Mouse (Mus musculus): ENCODE measurements around the gene Clec4a4. TPM values are rescaled to one million over a fixed set of nuclear protein-coding genes. Genes with fewer than 3 reads are reported as not detected.
"Not testable (repeated sequence)": the region's sequence is repeated elsewhere in the genome, so short reads cannot be mapped to it uniquely, and the experiment has no call there.

Gene Clec4a4
- not detected in 2 replicates for polyA plus RNA-seq (2014; fragmentation: Nextera tagmentation; extraction: Ambion mirVana)

DNA sequence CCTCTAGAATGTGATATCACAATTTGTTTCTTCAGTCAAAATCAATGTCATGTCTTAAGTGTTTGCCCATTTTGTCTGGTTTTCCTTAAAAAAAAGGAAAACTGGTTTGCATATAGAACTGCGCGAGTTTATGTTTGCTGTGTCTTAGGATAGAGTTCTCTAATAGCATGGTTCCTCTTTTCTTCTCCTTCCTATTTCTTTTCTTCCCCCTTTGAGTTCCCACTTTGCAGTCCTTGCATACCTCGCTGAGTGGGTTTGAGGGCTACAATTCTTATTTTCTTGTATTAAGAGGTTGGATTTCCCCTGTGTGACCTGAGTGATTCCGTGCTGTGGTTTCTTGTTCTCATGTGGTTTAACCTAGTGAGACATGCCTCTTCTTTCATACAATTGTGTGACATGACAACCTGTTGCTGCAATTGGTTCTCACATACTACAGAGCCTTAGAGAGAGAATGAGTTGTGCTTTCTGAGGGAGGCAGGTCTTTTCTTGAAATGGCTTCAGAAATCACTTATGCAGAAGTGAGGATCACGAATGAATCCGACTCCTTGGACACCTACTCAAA is at the start of gene Clec4a4:
Clec4a4 (plus strand) TSS at position 492 of the 562 bp plus-strand sequence.
- WGBS: 86% methylated on average over 6 of the region's 6 CpGs
- Histone ChIP-seq H3K4me2 (replicated peaks; ENCODE audit: low read depth, low read length) (no peak within 1 kb of the TSS), H3K4me3 (ENCODE audit: low read depth, low read length) (no peak within 1 kb of the TSS), H3K4me1 (replicated peaks; ENCODE audit: control insufficient read depth, insufficient read depth, low read length) (no peaks in the 10 kb centered on the region), H3K9me3 (ENCODE audit: control insufficient read depth, low read length) (no peaks in the 10 kb centered on the region), H3K27me3 (ENCODE audit: control insufficient read depth, insufficient read depth, low read length) (no peaks in the 10 kb centered on the region), H3K36me3 (ENCODE audit: control insufficient read depth, insufficient read depth, low read length) (no peaks in the 10 kb centered on the region), H3K9ac (ENCODE audit: low read depth, low read length) (no peak within 1 kb of the TSS), H3K27ac (ENCODE audit: low read depth, low read length) (no peak within 1 kb of the TSS)
- DNase-seq (ENCODE audit: low spot score) (no peak), ATAC-seq (ENCODE audit: low FRiP score) (no peak)

DNA sequence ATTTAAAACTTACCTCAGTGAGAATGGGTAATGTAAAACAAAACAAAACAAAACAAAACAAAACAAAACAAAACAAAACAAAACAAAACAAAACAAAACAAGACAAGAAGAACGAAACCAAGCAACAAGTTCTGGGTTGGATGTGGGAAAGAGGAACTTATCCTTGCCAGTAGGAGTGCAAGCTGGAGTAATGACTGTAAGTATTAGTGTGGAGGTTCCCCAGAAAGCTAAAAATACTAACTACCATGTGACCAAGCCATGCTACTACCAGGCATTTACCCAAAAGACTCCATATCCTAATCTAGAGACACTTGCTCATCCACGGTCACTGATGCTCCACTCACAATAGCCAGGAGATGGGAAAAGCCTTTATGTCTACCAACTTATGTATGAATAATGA is 43.4 kb upstream of the Clec4a4 start:
- H3K27ac ChIP-seq (ENCODE audit: low read depth, low read length): no peak overlapping the region
- H3K9ac ChIP-seq (ENCODE audit: low read depth, low read length): no peak overlapping the region
- no peak for ATAC-seq (ENCODE audit: low FRiP score)
- no peak overlapping the region for H3K4me3 ChIP-seq (ENCODE audit: low read depth, low read length)
- no peaks in the 10 kb centered on the region for H3K27me3 ChIP-seq (ENCODE audit: control insufficient read depth, insufficient read depth, low read length)
- H3K36me3 ChIP-seq (ENCODE audit: control insufficient read depth, insufficient read depth, low read length): no peaks in the 10 kb centered on the region
- no peak for DNase-seq (ENCODE audit: low spot score)
- H3K9me3 ChIP-seq (ENCODE audit: control insufficient read depth, low read length): no peaks in the 10 kb centered on the region
- 89% methylated on average over 2 of the region's 2 CpGs for WGBS
- H3K4me2 ChIP-seq (replicated peaks; ENCODE audit: low read depth, low read length): no peak overlapping the region
- H3K4me1 ChIP-seq (replicated peaks; ENCODE audit: control insufficient read depth, insufficient read depth, low read length): no peaks in the 10 kb centered on the region

DNA sequence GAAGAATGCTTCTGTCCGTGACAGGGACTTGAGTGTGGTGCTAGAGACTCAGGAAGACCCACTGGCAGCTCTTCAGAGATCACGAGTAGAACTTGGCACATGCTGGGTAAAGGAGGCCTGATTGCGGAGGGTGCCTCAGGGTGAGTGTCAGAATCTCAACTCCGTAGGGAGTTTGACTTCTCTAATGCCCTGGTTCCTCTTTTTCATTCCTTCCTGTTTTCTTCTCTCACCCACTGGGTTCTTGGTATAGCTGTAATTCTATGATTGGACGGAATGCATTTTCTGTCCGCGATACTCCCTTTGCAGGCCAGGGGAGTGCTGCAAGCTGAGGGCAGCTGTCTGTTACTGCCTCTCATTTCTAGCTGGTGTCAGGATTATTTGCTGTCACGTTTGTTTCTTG is 37.8 kb upstream of the Clec4a4 start, which contains the start of gene Clec4a3:
Clec4a3 (plus strand) TSS at position 115 of the 400 bp plus-strand sequence.
- DNase-seq (ENCODE audit: low spot score) (no peak), ATAC-seq (ENCODE audit: low FRiP score) (no peak)
- Histone ChIP-seq H3K9me3 (ENCODE audit: control insufficient read depth, low read length) (no peaks in the 10 kb centered on the region), H3K36me3 (ENCODE audit: control insufficient read depth, insufficient read depth, low read length) (no peaks in the 10 kb centered on the region), H3K27me3 (ENCODE audit: control insufficient read depth, insufficient read depth, low read length) (no peaks in the 10 kb centered on the region), H3K27ac (ENCODE audit: low read depth, low read length) (no peak within 1 kb of the TSS), H3K9ac (ENCODE audit: low read depth, low read length) (no peak within 1 kb of the TSS), H3K4me1 (replicated peaks; ENCODE audit: control insufficient read depth, insufficient read depth, low read length) (no peaks in the 10 kb centered on the region), H3K4me3 (ENCODE audit: low read depth, low read length) (no peak within 1 kb of the TSS), H3K4me2 (replicated peaks; ENCODE audit: low read depth, low read length) (no peak within 1 kb of the TSS)
- WGBS: 89% methylated on average over 8 of the region's 8 CpGs

DNA sequence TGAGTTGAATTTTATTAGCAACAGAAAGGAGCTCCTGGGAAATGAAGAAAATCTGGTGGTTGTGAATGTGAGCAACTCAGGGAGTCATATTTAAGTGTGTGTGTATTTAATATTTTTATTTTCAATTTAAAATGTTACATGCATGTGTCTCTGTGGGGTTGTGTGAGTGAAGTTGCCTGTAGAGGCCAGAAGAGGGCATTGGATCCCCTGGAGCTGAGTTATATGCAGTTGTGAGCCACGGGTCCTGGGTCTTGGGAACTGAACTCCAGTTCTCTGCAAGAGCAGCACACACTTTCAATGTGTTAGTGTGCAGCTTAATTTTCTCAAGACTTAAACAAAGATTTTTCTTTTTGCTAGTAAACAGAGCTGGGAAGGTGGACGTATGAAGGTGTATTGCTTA is 25.6 kb upstream of the Clec4a4 start:
- 82% methylated on average over 2 of the region's 2 CpGs for WGBS
- no peak for DNase-seq (ENCODE audit: low spot score)
- H3K4me1 ChIP-seq (replicated peaks; ENCODE audit: control insufficient read depth, insufficient read depth, low read length): no peaks in the 10 kb centered on the region
- H3K27ac ChIP-seq (ENCODE audit: low read depth, low read length): no peak overlapping the region
- no peaks in the 10 kb centered on the region for H3K36me3 ChIP-seq (ENCODE audit: control insufficient read depth, insufficient read depth, low read length)
- no peaks in the 10 kb centered on the region for H3K27me3 ChIP-seq (ENCODE audit: control insufficient read depth, insufficient read depth, low read length)
- no peak overlapping the region for H3K4me3 ChIP-seq (ENCODE audit: low read depth, low read length)
- H3K9me3 ChIP-seq (ENCODE audit: control insufficient read depth, low read length): no peaks in the 10 kb centered on the region
- no peak for ATAC-seq (ENCODE audit: low FRiP score)
- no peak overlapping the region for H3K9ac ChIP-seq (ENCODE audit: low read depth, low read length)
- H3K4me2 ChIP-seq (replicated peaks; ENCODE audit: low read depth, low read length): no peak overlapping the region

DNA sequence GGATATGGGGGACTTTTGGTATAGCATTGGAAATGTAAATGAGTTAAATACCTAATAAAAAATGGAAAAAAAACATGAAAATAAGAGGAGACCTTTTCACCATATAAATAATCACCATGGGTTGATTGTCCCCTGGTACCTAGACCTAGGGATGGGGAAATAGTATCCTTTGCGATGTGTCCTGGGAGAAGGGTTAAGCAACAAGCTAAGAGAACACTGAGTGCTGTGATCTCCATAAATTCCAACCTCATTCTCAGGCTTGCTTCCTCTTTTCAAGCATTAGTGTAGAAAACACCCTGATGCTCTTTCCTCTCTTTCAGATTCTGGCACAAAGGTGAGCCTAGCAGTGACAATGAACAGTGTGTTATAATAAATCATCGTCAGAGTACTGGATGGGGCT is 21.1 kb upstream of the Clec4a4 start:
- ATAC-seq (ENCODE audit: low FRiP score) (no peak), DNase-seq (ENCODE audit: low spot score) (no peak)
- Histone ChIP-seq H3K27me3 (ENCODE audit: control insufficient read depth, insufficient read depth, low read length) (no peaks in the 10 kb centered on the region), H3K27ac (ENCODE audit: low read depth, low read length) (no peak overlapping the region), H3K4me1 (replicated peaks; ENCODE audit: control insufficient read depth, insufficient read depth, low read length) (no peaks in the 10 kb centered on the region), H3K9ac (ENCODE audit: low read depth, low read length) (no peak overlapping the region), H3K9me3 (ENCODE audit: control insufficient read depth, low read length) (no peaks in the 10 kb centered on the region), H3K4me2 (replicated peaks; ENCODE audit: low read depth, low read length) (no peak overlapping the region), H3K36me3 (ENCODE audit: control insufficient read depth, insufficient read depth, low read length) (no peaks in the 10 kb centered on the region), H3K4me3 (ENCODE audit: low read depth, low read length) (no peak overlapping the region)
- WGBS: 90% methylated on average over 2 of the region's 2 CpGs

DNA sequence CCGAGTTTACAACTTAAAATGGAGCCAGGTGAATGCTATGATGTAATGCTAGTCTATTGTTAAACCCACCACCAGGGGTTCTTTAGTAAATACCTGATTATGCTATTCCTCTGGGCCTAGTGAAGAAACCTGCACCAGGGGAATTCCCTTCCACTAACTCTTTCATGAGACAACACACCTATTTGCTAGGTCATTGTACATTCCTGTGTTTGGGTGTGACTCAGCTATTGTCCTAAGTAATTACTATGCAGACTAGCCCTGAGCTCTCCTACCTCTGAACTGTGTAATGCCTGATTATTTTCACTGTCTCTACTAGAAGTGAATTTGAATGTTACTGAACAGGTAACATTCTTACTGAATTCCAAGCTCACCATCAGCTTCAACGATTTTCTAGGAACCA is 14.5 kb downstream of the Clec4a4 start:
- H3K4me2 ChIP-seq (replicated peaks; ENCODE audit: low read depth, low read length); ATAC-seq (ENCODE audit: low FRiP score); H3K9me3 ChIP-seq (ENCODE audit: control insufficient read depth, low read length); H3K36me3 ChIP-seq (ENCODE audit: control insufficient read depth, insufficient read depth, low read length); DNase-seq (ENCODE audit: low spot score); H3K4me1 ChIP-seq (replicated peaks; ENCODE audit: control insufficient read depth, insufficient read depth, low read length); H3K4me3 ChIP-seq (ENCODE audit: low read depth, low read length); H3K27me3 ChIP-seq (ENCODE audit: control insufficient read depth, insufficient read depth, low read length); H3K9ac ChIP-seq (ENCODE audit: low read depth, low read length); H3K27ac ChIP-seq (ENCODE audit: low read depth, low read length): not testable (repeated sequence)
- WGBS: 75% methylated on average over 2 of the region's 2 CpGs

DNA sequence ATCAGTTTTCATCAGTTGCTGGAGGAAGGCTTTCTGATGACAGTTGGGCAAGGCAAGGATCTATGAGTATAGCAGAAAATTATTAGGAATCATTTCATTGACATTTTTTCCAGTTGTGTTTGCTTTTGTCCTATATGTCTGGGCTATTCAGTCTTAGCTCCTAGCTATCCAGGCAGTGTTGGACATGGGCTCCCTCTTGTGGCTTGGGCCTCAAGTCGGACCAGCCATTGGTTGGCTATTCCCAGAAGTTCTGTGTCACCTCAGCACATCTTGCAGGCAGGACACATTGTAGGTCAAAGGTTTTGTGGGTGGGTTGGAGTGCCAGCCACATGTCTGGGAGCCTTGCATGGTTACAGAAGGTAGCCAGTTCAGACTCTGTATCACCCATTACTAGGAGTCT is 15.4 kb downstream of the Clec4a4 start:
- Histone ChIP-seq H3K9me3 (ENCODE audit: control insufficient read depth, low read length) (no peaks in the 10 kb centered on the region), H3K36me3 (ENCODE audit: control insufficient read depth, insufficient read depth, low read length) (no peaks in the 10 kb centered on the region), H3K27me3 (ENCODE audit: control insufficient read depth, insufficient read depth, low read length) (no peaks in the 10 kb centered on the region), H3K27ac (ENCODE audit: low read depth, low read length) (no peak overlapping the region), H3K4me3 (ENCODE audit: low read depth, low read length) (no peak overlapping the region), H3K4me1 (replicated peaks; ENCODE audit: control insufficient read depth, insufficient read depth, low read length) (no peaks in the 10 kb centered on the region), H3K9ac (ENCODE audit: low read depth, low read length) (no peak overlapping the region), H3K4me2 (replicated peaks; ENCODE audit: low read depth, low read length) (no peak overlapping the region)
- DNase-seq (ENCODE audit: low spot score) (no peak), ATAC-seq (ENCODE audit: low FRiP score) (no peak)
- WGBS: 68% methylated on average over 1 of the region's 1 CpGs

DNA sequence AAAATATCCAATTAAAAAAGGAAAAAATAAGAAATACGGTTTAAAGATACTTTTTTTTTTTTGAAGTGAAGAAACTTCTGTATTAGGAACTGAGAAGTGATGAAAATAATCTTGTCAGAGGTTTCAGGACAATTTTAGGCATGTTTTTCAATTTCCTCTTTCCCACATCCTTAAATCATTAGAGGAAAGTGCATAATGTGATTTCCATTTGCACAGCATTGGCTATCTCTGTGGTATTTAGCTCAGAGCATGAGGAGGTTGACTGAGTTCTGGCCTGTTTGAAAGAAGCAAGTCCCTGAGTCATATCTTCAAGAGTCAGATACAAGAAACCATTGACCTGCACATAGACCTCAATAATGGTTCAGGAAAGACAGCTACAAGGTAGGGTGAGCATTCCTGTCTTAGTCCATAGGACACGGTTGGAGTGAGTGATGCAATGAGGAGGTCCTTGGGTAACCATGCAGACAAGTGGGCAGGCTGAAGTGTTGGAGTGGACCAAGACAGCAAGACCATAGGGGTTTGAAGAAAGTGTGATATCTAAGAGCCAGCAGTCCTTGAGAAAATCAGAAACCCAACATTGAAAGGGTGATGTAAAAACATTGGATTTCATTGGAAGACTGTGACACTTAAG is 59.7 kb downstream of the Clec4a4 start, which contains the start of gene Clec4b1:
Clec4b1 (plus strand) TSS at position 221 of the 631 bp plus-strand sequence.
- no peak within 1 kb of the TSS for H3K4me2 ChIP-seq (replicated peaks; ENCODE audit: low read depth, low read length)
- no peak within 1 kb of the TSS for H3K9ac ChIP-seq (ENCODE audit: low read depth, low read length)
- no peaks in the 10 kb centered on the region for H3K4me1 ChIP-seq (replicated peaks; ENCODE audit: control insufficient read depth, insufficient read depth, low read length)
- DNase-seq (ENCODE audit: low spot score) (no peak), ATAC-seq (ENCODE audit: low FRiP score) (no peak)
- no peaks in the 10 kb centered on the region for H3K27me3 ChIP-seq (ENCODE audit: control insufficient read depth, insufficient read depth, low read length)
- H3K4me3 ChIP-seq (ENCODE audit: low read depth, low read length): no peak within 1 kb of the TSS
- no peaks in the 10 kb centered on the region for H3K9me3 ChIP-seq (ENCODE audit: control insufficient read depth, low read length)
- H3K27ac ChIP-seq (ENCODE audit: low read depth, low read length): no peak within 1 kb of the TSS
- 85% methylated on average over 2 of the region's 2 CpGs for WGBS
- no peaks in the 10 kb centered on the region for H3K36me3 ChIP-seq (ENCODE audit: control insufficient read depth, insufficient read depth, low read length)
